Mouse (Mus musculus): ENCODE measurements around the gene Olfr922. TPM values are rescaled to one million over a fixed set of nuclear protein-coding genes. Genes with fewer than 3 reads are reported as not detected.

The Olfr922 gene
- polyA plus RNA-seq, 1 experiment from 2014 or later: not detected

Other genes with a start within 250 kb of the Olfr922 start
- gene Olfr912, start 234.4 kb upstream of the Olfr922 start, polyA plus RNA-seq (2014; fragmentation: Nextera tagmentation; extraction: Ambion mirVana): not detected in 2 replicates
- not detected in 2 replicates for gene Olfr913, start 221.9 kb upstream of the Olfr922 start, polyA plus RNA-seq (2014; fragmentation: Nextera tagmentation; extraction: Ambion mirVana)
- gene Olfr914, start 209.5 kb upstream of the Olfr922 start, polyA plus RNA-seq (2014; fragmentation: Nextera tagmentation; extraction: Ambion mirVana): not detected in 2 replicates
- not detected in 2 replicates for gene Olfr916, start 154.7 kb upstream of the Olfr922 start, polyA plus RNA-seq (2014; fragmentation: Nextera tagmentation; extraction: Ambion mirVana)
- not detected in 2 replicates for gene Olfr917, start 148.8 kb upstream of the Olfr922 start, polyA plus RNA-seq (2014; fragmentation: Nextera tagmentation; extraction: Ambion mirVana)
- not detected in 2 replicates for gene Olfr918, start 140.0 kb upstream of the Olfr922 start, polyA plus RNA-seq (2014; fragmentation: Nextera tagmentation; extraction: Ambion mirVana)
- gene Olfr919, start 110.9 kb upstream of the Olfr922 start, polyA plus RNA-seq (2014; fragmentation: Nextera tagmentation; extraction: Ambion mirVana): not detected in 2 replicates
- gene Vwa5a, start 96.3 kb upstream of the Olfr922 start, polyA plus RNA-seq (2014; fragmentation: Nextera tagmentation; extraction: Ambion mirVana): 10.2 and 11.9 TPM in 2 replicates
- gene Olfr920, start 62.3 kb upstream of the Olfr922 start, polyA plus RNA-seq (2014; fragmentation: Nextera tagmentation; extraction: Ambion mirVana): 0.03 TPM in 1 of 2 replicates, not detected in the other
- gene Olfr921, start 41.5 kb upstream of the Olfr922 start, polyA plus RNA-seq (2014; fragmentation: Nextera tagmentation; extraction: Ambion mirVana): not detected in 2 replicates
- not detected in 2 replicates for gene Olfr923, start 11.9 kb downstream of the Olfr922 start, polyA plus RNA-seq (2014; fragmentation: Nextera tagmentation; extraction: Ambion mirVana)
- not detected in 2 replicates for gene Olfr924, start 29.8 kb downstream of the Olfr922 start, polyA plus RNA-seq (2014; fragmentation: Nextera tagmentation; extraction: Ambion mirVana)
- gene Olfr26, start 40.4 kb downstream of the Olfr922 start, polyA plus RNA-seq (2014; fragmentation: Nextera tagmentation; extraction: Ambion mirVana): not detected in 2 replicates
- gene Olfr926, start 62.5 kb downstream of the Olfr922 start, polyA plus RNA-seq (2014; fragmentation: Nextera tagmentation; extraction: Ambion mirVana): not detected in 2 replicates
- not detected in 2 replicates for gene Olfr930, start 115.2 kb downstream of the Olfr922 start, polyA plus RNA-seq (2014; fragmentation: Nextera tagmentation; extraction: Ambion mirVana)
- gene Olfr933, start 157.7 kb downstream of the Olfr922 start, polyA plus RNA-seq (2014; fragmentation: Nextera tagmentation; extraction: Ambion mirVana): not detected in 2 replicates
- gene Olfr934, start 173.7 kb downstream of the Olfr922 start, polyA plus RNA-seq (2014; fragmentation: Nextera tagmentation; extraction: Ambion mirVana): not detected in 2 replicates
- not detected in 2 replicates for gene Olfr935, start 185.1 kb downstream of the Olfr922 start, polyA plus RNA-seq (2014; fragmentation: Nextera tagmentation; extraction: Ambion mirVana)
- gene Olfr146, start 208.8 kb downstream of the Olfr922 start, polyA plus RNA-seq (2014; fragmentation: Nextera tagmentation; extraction: Ambion mirVana): not detected in 2 replicates

Data from limb, embryonic 11.5 days (tissue).